Mouse (Mus musculus): ENCODE results near the gene Gm38119. TPM values are rescaled to one million over a fixed set of nuclear protein-coding genes. Genes with fewer than 3 reads are reported as not detected.

The Gm38119 gene
- total and polyA plus RNA-seq, 2 experiments from 2014 or later: not detected

Other genes starting within 250 kb of the Gm38119 start
- not detected in 2 replicates for gene Sprr4, start 238.6 kb downstream of the Gm38119 start, total RNA-seq (2014; rRNA removed; ENCODE audit: low replicate concordance)
- not detected in 2 replicates for gene Sprr4, start 238.6 kb downstream of the Gm38119 start, polyA plus RNA-seq (2015; fragmentation: Nextera tagmentation; extraction: Ambion mirVana)
- not detected in 2 replicates for gene 2310046K23Rik, start 204.6 kb downstream of the Gm38119 start, total RNA-seq (2014; rRNA removed; ENCODE audit: low replicate concordance)
- gene 2310046K23Rik, start 204.6 kb downstream of the Gm38119 start, polyA plus RNA-seq (2015; fragmentation: Nextera tagmentation; extraction: Ambion mirVana): not detected in 2 replicates
- 6.4 TPM in 1 of 2 replicates, not detected in the other for gene Ivl, start 165.4 kb downstream of the Gm38119 start, total RNA-seq (2014; rRNA removed; ENCODE audit: low replicate concordance)
- gene Ivl, start 165.4 kb downstream of the Gm38119 start, polyA plus RNA-seq (2015; fragmentation: Nextera tagmentation; extraction: Ambion mirVana): not detected in 2 replicates
- gene Smcp, start 150.1 kb downstream of the Gm38119 start, total RNA-seq (2014; rRNA removed; ENCODE audit: low replicate concordance): not detected in 2 replicates
- not detected in 2 replicates for gene Smcp, start 150.1 kb downstream of the Gm38119 start, polyA plus RNA-seq (2015; fragmentation: Nextera tagmentation; extraction: Ambion mirVana)
- not detected in 2 replicates for gene 2210017I01Rik, start 131.6 kb downstream of the Gm38119 start, total RNA-seq (2014; rRNA removed; ENCODE audit: low replicate concordance)
- not detected in 2 replicates for gene 2210017I01Rik, start 131.6 kb downstream of the Gm38119 start, polyA plus RNA-seq (2015; fragmentation: Nextera tagmentation; extraction: Ambion mirVana)
- gene Lce6a, start 117.4 kb downstream of the Gm38119 start, total RNA-seq (2014; rRNA removed; ENCODE audit: low replicate concordance): not detected in 2 replicates
- not detected in 2 replicates for gene Lce6a, start 117.4 kb downstream of the Gm38119 start, polyA plus RNA-seq (2015; fragmentation: Nextera tagmentation; extraction: Ambion mirVana)
- not detected in 2 replicates for gene Lce1a1, start 90.8 kb downstream of the Gm38119 start, total RNA-seq (2014; rRNA removed; ENCODE audit: low replicate concordance)
- not detected in 2 replicates for gene Lce1a1, start 90.8 kb downstream of the Gm38119 start, polyA plus RNA-seq (2015; fragmentation: Nextera tagmentation; extraction: Ambion mirVana)
- not detected in 2 replicates for gene Lce1b, start 82.2 kb downstream of the Gm38119 start, total RNA-seq (2014; rRNA removed; ENCODE audit: low replicate concordance)
- not detected in 2 replicates for gene Lce1b, start 82.2 kb downstream of the Gm38119 start, polyA plus RNA-seq (2015; fragmentation: Nextera tagmentation; extraction: Ambion mirVana)
- not detected in 2 replicates for gene Lce1a2, start 68.8 kb downstream of the Gm38119 start, total RNA-seq (2014; rRNA removed; ENCODE audit: low replicate concordance)
- not detected in 2 replicates for gene Lce1a2, start 68.8 kb downstream of the Gm38119 start, polyA plus RNA-seq (2015; fragmentation: Nextera tagmentation; extraction: Ambion mirVana)
- gene Lce1c, start 59.8 kb downstream of the Gm38119 start, total RNA-seq (2014; rRNA removed; ENCODE audit: low replicate concordance): not detected in 2 replicates
- gene Lce1c, start 59.8 kb downstream of the Gm38119 start, polyA plus RNA-seq (2015; fragmentation: Nextera tagmentation; extraction: Ambion mirVana): not detected in 2 replicates
- not detected in 2 replicates for gene Lce1d, start 51.9 kb downstream of the Gm38119 start, total RNA-seq (2014; rRNA removed; ENCODE audit: low replicate concordance)
- gene Lce1d, start 51.9 kb downstream of the Gm38119 start, polyA plus RNA-seq (2015; fragmentation: Nextera tagmentation; extraction: Ambion mirVana): not detected in 2 replicates
- not detected in 2 replicates for gene Lce1e, start 30.0 kb downstream of the Gm38119 start, total RNA-seq (2014; rRNA removed; ENCODE audit: low replicate concordance)
- gene Lce1e, start 30.0 kb downstream of the Gm38119 start, polyA plus RNA-seq (2015; fragmentation: Nextera tagmentation; extraction: Ambion mirVana): not detected in 2 replicates
- not detected in 2 replicates for gene Lce1f, start 18.7 kb downstream of the Gm38119 start, total RNA-seq (2014; rRNA removed; ENCODE audit: low replicate concordance)
- not detected in 2 replicates for gene Lce1f, start 18.7 kb downstream of the Gm38119 start, polyA plus RNA-seq (2015; fragmentation: Nextera tagmentation; extraction: Ambion mirVana)
- gene Lce1g, start 13.2 kb upstream of the Gm38119 start, total RNA-seq (2014; rRNA removed; ENCODE audit: low replicate concordance): not detected in 2 replicates
- not detected in 2 replicates for gene Lce1g, start 13.2 kb upstream of the Gm38119 start, polyA plus RNA-seq (2015; fragmentation: Nextera tagmentation; extraction: Ambion mirVana)
- gene Lce1h, start 26.0 kb upstream of the Gm38119 start, total RNA-seq (2014; rRNA removed; ENCODE audit: low replicate concordance): not detected in 2 replicates
- not detected in 2 replicates for gene Lce1h, start 26.0 kb upstream of the Gm38119 start, polyA plus RNA-seq (2015; fragmentation: Nextera tagmentation; extraction: Ambion mirVana)
- gene Lce1i, start 39.8 kb upstream of the Gm38119 start, total RNA-seq (2014; rRNA removed; ENCODE audit: low replicate concordance): not detected in 2 replicates
- not detected in 2 replicates for gene Lce1i, start 39.8 kb upstream of the Gm38119 start, polyA plus RNA-seq (2015; fragmentation: Nextera tagmentation; extraction: Ambion mirVana)
- gene Lce1j, start 51.4 kb upstream of the Gm38119 start, total RNA-seq (2014; rRNA removed; ENCODE audit: low replicate concordance): not detected in 2 replicates
- gene Lce1j, start 51.4 kb upstream of the Gm38119 start, polyA plus RNA-seq (2015; fragmentation: Nextera tagmentation; extraction: Ambion mirVana): not detected in 2 replicates
- not detected in 2 replicates for gene Lce1k, start 68.8 kb upstream of the Gm38119 start, total RNA-seq (2014; rRNA removed; ENCODE audit: low replicate concordance)
- not detected in 2 replicates for gene Lce1k, start 68.8 kb upstream of the Gm38119 start, polyA plus RNA-seq (2015; fragmentation: Nextera tagmentation; extraction: Ambion mirVana)
- gene Kprp, start 88.2 kb upstream of the Gm38119 start, total RNA-seq (2014; rRNA removed; ENCODE audit: low replicate concordance): not detected in 2 replicates
- gene Kprp, start 88.2 kb upstream of the Gm38119 start, polyA plus RNA-seq (2015; fragmentation: Nextera tagmentation; extraction: Ambion mirVana): not detected in 2 replicates
- gene Lce1l, start 112.2 kb upstream of the Gm38119 start, total RNA-seq (2014; rRNA removed; ENCODE audit: low replicate concordance): not detected in 2 replicates
- not detected in 2 replicates for gene Lce1l, start 112.2 kb upstream of the Gm38119 start, polyA plus RNA-seq (2015; fragmentation: Nextera tagmentation; extraction: Ambion mirVana)
- gene 2310050C09Rik, start 131.1 kb upstream of the Gm38119 start, total RNA-seq (2014; rRNA removed; ENCODE audit: low replicate concordance): not detected in 2 replicates
- not detected in 2 replicates for gene 2310050C09Rik, start 131.1 kb upstream of the Gm38119 start, polyA plus RNA-seq (2015; fragmentation: Nextera tagmentation; extraction: Ambion mirVana)
- not detected in 2 replicates for gene Lce3a, start 187.1 kb upstream of the Gm38119 start, total RNA-seq (2014; rRNA removed; ENCODE audit: low replicate concordance)
- gene Lce3a, start 187.1 kb upstream of the Gm38119 start, polyA plus RNA-seq (2015; fragmentation: Nextera tagmentation; extraction: Ambion mirVana): not detected in 2 replicates
- not detected in 2 replicates for gene Lce3b, start 193.9 kb upstream of the Gm38119 start, total RNA-seq (2014; rRNA removed; ENCODE audit: low replicate concordance)
- not detected in 2 replicates for gene Lce3b, start 193.9 kb upstream of the Gm38119 start, polyA plus RNA-seq (2015; fragmentation: Nextera tagmentation; extraction: Ambion mirVana)
- gene Lce3c, start 205.4 kb upstream of the Gm38119 start, total RNA-seq (2014; rRNA removed; ENCODE audit: low replicate concordance): not detected in 2 replicates
- gene Lce3c, start 205.4 kb upstream of the Gm38119 start, polyA plus RNA-seq (2015; fragmentation: Nextera tagmentation; extraction: Ambion mirVana): not detected in 2 replicates
- not detected in 2 replicates for gene Lce3d, start 218.3 kb upstream of the Gm38119 start, total RNA-seq (2014; rRNA removed; ENCODE audit: low replicate concordance)
- not detected in 2 replicates for gene Lce3d, start 218.3 kb upstream of the Gm38119 start, polyA plus RNA-seq (2015; fragmentation: Nextera tagmentation; extraction: Ambion mirVana)
- gene Lce3e, start 228.0 kb upstream of the Gm38119 start, total RNA-seq (2014; rRNA removed; ENCODE audit: low replicate concordance): not detected in 2 replicates
- not detected in 2 replicates for gene Lce3e, start 228.0 kb upstream of the Gm38119 start, polyA plus RNA-seq (2015; fragmentation: Nextera tagmentation; extraction: Ambion mirVana)